Mouse (Mus musculus): ENCODE measurements around the gene Klk1b5. TPM values are rescaled to one million over a fixed set of nuclear protein-coding genes. Genes with fewer than 3 reads are reported as not detected.
A peak's percentile ranks its signal among the peaks of the same experiment; 100 is the strongest.
"Not testable (repeated sequence)": the region's sequence is repeated elsewhere in the genome, so short reads cannot be mapped to it uniquely, and the experiment has no call there.

Gene Klk1b5
- not detected for total RNA-seq (2021)

GRCm38 (mm10) chr7:44215645-44216044 lies at the start of gene Klk1b5:
Gene Klk1b5, plus strand, starts transcription at chr7:44215945.
- no peak for DNase-seq

- no peak for DNase-seq
Observed at GRCm38 (mm10) chr7:44179299-44180045, 36.3 kb upstream of the Klk1b5 start.

- not testable (repeated sequence) for DNase-seq
Observed at GRCm38 (mm10) chr7:44186516-44186915, 29.2 kb upstream of the Klk1b5 start.

GRCm38 (mm10) chr7:44187936-44188335 lies 27.8 kb upstream of the Klk1b5 start, which contains the start of gene Klk1b24:
Gene Klk1b24, plus strand, starts transcription at chr7:44188236.
- DNase-seq: not testable (repeated sequence)

- not testable (repeated sequence) for DNase-seq
Observed at GRCm38 (mm10) chr7:44193466-44193865, 22.3 kb upstream of the Klk1b5 start.

GRCm38 (mm10) chr7:44197891-44198290 lies 17.9 kb upstream of the Klk1b5 start, which contains the start of gene Klk1b3:
Gene Klk1b3, plus strand, starts transcription at chr7:44198191.
- DNase-seq: no peak

- DNase-seq: not testable (repeated sequence)
Observed at GRCm38 (mm10) chr7:44207135-44207534, 8.6 kb upstream of the Klk1b5 start, which contains the start of gene Klk1b4. Gene Klk1b4, plus strand, starts transcription at chr7:44207435.

GRCm38 (mm10) chr7:44208307-44208706 lies 7.4 kb upstream of the Klk1b5 start:
- DNase-seq: no peak

- DNase-seq: not testable (repeated sequence)
Observed at GRCm38 (mm10) chr7:44221601-44222000, 5.9 kb downstream of the Klk1b5 start.

- not testable (repeated sequence) for DNase-seq
Observed at GRCm38 (mm10) chr7:44222335-44222734, 6.6 kb downstream of the Klk1b5 start.

GRCm38 (mm10) chr7:44225076-44225475 lies 9.3 kb downstream of the Klk1b5 start, which contains the start of gene Klk1:
Gene Klk1, plus strand, starts transcription at chr7:44225360.
- no peak for DNase-seq

- DNase-seq: no peak
Observed at GRCm38 (mm10) chr7:44235909-44236308, 20.2 kb downstream of the Klk1b5 start, which contains the start of gene Gm36864. Gene Gm36864, plus strand, starts transcription at chr7:44236177.

- DNase-seq: no peak
Observed at GRCm38 (mm10) chr7:44239913-44240312, 24.2 kb downstream of the Klk1b5 start.

- DNase-seq: no peak
Observed at GRCm38 (mm10) chr7:44240712-44241111, 25.0 kb downstream of the Klk1b5 start.

GRCm38 (mm10) chr7:44241163-44241562 lies 25.4 kb downstream of the Klk1b5 start:
- DNase-seq: no peak

- DNase-seq: no peak
Observed at GRCm38 (mm10) chr7:44244080-44244479, 28.3 kb downstream of the Klk1b5 start.

GRCm38 (mm10) chr7:44246055-44246983 lies 30.6 kb downstream of the Klk1b5 start, which contains the start of the genes 1700028J19Rik and 2410002F23Rik:
Gene 1700028J19Rik, minus strand, starts transcription at chr7:44246695.
Gene 2410002F23Rik, plus strand, starts transcription at chr7:44246722.
- peak; percentile 94 for DNase-seq

- DNase-seq: no peak
Observed at GRCm38 (mm10) chr7:44246984-44247470, 31.3 kb downstream of the Klk1b5 start.

- no peak for DNase-seq
Observed at GRCm38 (mm10) chr7:44247971-44248370, 32.2 kb downstream of the Klk1b5 start.

GRCm38 (mm10) chr7:44249248-44249647 lies 33.5 kb downstream of the Klk1b5 start:
- DNase-seq: no peak

GRCm38 (mm10) chr7:44250732-44251275 lies 35.1 kb downstream of the Klk1b5 start:
- DNase-seq: not testable (repeated sequence)

- DNase-seq: no peak
Observed at GRCm38 (mm10) chr7:44253023-44253616, 37.4 kb downstream of the Klk1b5 start.
